ENCODE assay signal across 19 mouse cellular contexts in genomic region chrX:166383606-166384005, GRCm38 (mm10).
"Had no signal": no experiment of that assay in that cellular context is flagged by ENCODE, and none has a peak within 500 bp of the region (broad histone marks: within the 10 kb centered on the region; RNA-seq: fewer than 3 reads in every experiment).

No protein-coding gene starts in this region.

- H3K27me3 ChIP-seq: neural tube, embryonic 12.5 days had no signal

- H3K4me3 ChIP-seq: kidney, embryonic 15.5 days; limb, embryonic 10.5 days; limb, embryonic 13.5 days; midbrain, embryonic 12.5 days; midbrain, embryonic 15.5 days; neural tube, embryonic 12.5 days; neural tube, embryonic 15.5 days had no signal

- H3K27ac ChIP-seq: limb, embryonic 10.5 days; limb, embryonic 13.5 days; liver, embryonic 14.5 days; macrophage; midbrain, embryonic 12.5 days; midbrain, embryonic 15.5 days; neural tube, embryonic 12.5 days; neural tube, embryonic 15.5 days; stomach, postnatal 0 days had no signal

- H3K36me3 ChIP-seq: kidney, embryonic 15.5 days; limb, embryonic 10.5 days; limb, embryonic 13.5 days; midbrain, embryonic 15.5 days had no signal

- DNase-seq: kidney, postnatal 10 days; layer of hippocampus, adult 9-11 months; liver, postnatal 0 days; lung, embryonic 14.5 days; right cerebral cortex, adult 18-20 months; right cerebral cortex, postnatal 14 days; right cerebral cortex, postnatal 4 days; thymus, adult 18-20 months; thymus, postnatal 36 days had no signal

- H3K4me1 ChIP-seq: kidney, embryonic 15.5 days; limb, embryonic 10.5 days; limb, embryonic 13.5 days; midbrain, embryonic 12.5 days; midbrain, embryonic 15.5 days; neural tube, embryonic 12.5 days; neural tube, embryonic 15.5 days had no signal
